Mouse (Mus musculus) megakaryocyte, embryonic 14.5 days (primary cell): ENCODE results near the gene Gnas.

ENCODE experiments used
- FLI1 ChIP-seq: IDR thresholded peaks from 2 replicates; pipeline ENCODE4 v1.6.1; 2012; ENCODE audit warnings: low read length, inconsistent platforms, mixed read lengths
- GATA1 ChIP-seq: IDR thresholded peaks from 3 replicates; pipeline ENCODE4 v1.6.1; 2012; ENCODE audit warnings: mixed read lengths, low read length, inconsistent platforms, borderline replicate concordance

- no peak for TF ChIP-seq GATA1
- no peak for TF ChIP-seq FLI1
These were observed 46.6 kb downstream of the Gnas start for GRCm38 (mm10) chr2:174330616-174331191.
